Mouse (Mus musculus) spleen, adult 12 weeks (tissue): ENCODE results near the gene Tnfsf8.

Source experiments
- DNase-seq: peaks from one replicate; pipeline ENCODE4 v3.0.0; 2022; ENCODE audit warnings: low spot score

The Tnfsf8 gene

DNA sequence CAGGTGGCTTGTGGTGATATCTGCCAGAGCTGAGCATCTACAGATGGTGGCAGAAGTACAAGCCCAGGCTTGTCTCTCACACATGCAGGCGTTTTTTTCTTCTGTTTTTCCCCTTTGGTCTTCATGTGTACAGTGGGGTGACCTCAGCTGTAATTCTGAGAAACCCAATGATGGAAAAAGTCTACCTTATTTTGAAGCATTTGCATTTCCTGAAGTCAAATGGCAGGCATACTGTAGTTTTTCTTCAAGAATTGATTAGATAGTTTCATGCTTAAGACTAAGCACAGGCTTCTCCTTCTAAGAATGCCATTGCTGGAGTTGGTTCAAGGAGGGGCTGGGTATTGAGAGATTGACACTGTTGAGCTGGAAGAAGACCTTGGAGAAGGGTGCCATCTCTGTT, 18.9 kb downstream of the Tnfsf8 start:
- no peak for DNase-seq

DNA sequence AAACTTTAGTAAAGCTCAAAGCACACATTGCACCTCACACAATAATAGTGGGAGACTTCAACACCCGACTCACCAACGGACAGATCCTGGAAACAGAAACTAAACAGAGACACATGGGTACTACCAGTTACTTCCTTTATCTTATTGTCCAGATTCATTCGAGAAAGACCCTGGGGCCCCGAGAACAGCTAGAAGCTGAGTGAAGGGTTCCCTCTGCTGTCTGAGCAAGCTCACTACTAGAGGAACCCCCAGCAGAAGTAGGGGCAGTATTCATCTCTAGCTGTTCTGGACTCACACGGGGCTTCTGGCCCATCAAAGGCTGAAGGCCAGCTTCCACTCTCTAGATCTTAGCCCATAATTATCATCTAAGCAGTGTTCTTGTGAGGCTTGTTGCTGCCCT, 20.7 kb downstream of the Tnfsf8 start:
- DNase-seq, result no peak

DNA sequence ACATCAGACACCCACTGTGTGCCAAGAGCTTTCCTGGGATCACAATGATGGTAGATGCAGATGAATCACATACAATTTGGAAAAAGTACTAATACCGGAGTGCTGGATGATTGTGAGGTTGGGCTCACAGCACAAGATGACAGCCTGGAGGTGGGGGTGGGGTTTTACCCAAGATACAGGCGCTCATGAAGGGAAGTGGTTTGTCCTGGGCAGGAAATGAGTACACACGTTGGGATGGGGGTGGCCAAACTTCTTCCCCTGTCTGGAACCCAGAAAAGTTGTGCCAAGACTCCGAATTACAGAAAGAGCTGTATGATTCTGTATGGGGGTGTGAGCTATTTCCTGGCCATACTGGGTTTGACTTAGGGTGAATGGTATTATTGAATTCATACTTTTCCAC, 38.0 kb downstream of the Tnfsf8 start:
- no peak for DNase-seq

DNA sequence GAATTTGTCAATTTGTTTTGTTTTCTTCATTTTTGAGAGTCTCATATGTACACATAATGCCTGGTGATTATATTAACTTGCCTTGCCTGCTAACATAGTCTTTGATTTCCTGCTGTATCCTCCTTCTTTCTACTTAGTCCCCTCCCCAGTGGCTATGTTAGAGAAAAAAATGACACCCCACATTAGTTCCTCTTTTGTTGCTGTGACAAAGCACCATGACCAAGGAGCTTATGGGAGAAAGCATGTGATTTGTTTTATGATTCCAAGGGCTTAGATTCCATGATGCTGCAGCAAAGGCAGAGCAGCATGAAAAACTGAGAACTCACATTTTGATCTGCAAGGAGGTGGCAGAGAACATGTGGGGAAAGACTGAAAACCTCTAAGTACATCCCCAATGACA, 43.6 kb downstream of the Tnfsf8 start:
- no peak for DNase-seq

DNA sequence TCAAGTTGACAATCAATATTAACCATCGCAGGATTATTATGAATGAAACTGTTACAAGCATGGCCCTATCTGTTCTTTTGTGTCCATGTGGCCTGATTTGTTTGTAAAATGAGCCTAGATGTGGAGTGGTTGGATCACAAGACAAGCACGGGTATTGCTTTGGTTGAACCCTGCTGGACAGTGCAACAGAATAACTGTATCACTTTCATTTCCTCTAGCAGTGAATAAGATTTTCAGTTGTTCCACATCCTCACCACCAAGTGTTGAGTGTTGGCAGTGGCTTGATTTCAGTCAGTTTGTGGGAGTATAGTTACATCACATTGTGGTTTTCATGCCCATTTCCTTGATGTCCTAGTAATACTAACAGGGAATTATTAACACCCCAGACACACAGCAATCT, 45.5 kb downstream of the Tnfsf8 start:
- DNase-seq, result no peak

DNA sequence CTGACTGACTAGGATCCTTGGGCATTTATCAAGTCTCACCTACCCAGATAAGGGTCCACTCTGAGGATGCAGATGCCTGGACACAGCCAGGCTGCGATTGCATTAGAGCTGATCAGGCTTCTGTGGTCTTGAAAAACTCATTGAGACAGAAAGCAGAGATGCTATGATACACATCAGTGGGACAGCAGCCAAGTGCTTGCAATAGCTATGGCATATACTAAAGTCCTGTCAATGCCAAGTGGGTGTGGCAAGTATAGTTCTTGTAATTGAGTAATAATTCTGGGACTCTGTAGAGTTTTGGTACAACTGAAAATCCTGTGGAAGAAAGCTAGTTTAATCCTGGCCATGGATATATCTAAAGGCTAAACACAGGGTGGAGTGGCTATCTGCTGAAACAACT, 63.1 kb downstream of the Tnfsf8 start:
- no peak for DNase-seq

DNA sequence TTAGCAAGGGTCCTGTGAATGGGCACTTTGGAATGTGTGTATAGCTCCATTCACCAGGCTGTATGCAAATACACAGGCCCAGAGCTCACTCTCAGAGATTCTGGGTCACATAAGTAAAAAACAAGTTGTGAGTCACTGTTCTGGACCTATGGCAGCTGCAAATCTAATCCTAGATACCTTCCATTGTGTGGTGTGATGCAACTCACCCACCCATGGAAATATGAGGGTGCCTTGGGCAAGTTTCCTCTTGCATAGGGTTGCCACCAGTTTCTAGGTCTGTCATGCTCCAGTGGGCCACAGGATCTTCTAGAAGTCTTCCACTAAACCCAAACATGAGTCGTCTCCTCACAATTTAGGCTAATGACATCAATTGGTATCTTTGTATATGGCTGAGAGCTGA, 64.6 kb downstream of the Tnfsf8 start:
- no peak for DNase-seq

DNA sequence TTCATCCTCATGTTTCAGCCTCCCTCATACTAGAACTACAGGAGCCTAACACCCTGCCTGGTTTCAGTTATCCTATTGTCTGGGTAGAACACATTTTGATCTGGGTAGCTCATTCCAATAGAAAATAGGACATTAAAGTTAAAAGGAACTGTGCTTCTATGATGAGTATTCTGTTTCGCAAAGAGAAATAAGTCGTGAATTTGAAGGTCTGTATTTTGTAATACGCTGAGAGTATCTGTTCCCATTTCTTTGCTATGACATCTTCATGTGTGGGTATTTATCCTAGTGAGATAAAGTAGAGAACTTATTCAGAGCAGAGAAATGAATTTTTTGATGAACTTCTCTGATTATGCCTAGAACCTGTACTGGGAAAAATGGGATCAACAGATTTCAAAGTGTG, 68.8 kb downstream of the Tnfsf8 start:
- DNase-seq, result no peak

DNA sequence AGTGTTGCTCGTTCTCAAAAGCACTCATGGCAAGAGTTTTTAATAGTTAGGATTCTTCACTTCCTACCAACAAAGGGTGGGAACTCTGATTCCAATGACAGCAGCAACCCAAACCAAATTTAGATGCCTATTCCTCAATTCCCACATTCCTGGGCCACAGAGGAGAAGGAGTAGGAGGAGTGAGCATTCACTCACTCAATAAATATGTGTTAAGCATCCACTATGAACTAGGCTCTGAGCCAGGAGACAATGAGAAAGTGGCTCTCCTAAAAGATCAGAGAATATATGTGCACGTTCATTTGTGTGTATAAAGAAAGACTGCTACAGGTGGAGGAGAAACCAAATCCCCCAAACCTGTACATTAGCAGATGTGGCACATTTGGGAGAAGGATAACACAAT, 75.7 kb downstream of the Tnfsf8 start:
- no peak for DNase-seq

DNA sequence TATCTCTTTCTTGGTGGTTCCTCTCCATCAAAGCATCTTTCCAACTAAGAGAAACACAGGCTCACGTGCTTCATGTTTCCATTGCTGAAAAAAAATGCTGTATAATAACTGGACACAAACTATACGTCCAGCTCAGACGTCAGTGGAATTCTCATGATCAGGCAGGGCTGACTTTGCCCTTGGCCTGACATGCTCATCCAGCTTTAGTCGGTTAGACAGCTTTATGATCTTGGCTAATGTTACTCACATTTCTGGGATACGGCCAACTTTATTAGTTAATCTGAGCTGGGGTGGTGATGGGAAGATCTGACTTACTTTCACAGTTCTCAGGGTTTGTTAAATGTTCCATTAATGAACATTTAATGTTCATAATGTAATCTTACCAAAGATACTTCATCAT, 77.3 kb downstream of the Tnfsf8 start:
- DNase-seq, result no peak

DNA sequence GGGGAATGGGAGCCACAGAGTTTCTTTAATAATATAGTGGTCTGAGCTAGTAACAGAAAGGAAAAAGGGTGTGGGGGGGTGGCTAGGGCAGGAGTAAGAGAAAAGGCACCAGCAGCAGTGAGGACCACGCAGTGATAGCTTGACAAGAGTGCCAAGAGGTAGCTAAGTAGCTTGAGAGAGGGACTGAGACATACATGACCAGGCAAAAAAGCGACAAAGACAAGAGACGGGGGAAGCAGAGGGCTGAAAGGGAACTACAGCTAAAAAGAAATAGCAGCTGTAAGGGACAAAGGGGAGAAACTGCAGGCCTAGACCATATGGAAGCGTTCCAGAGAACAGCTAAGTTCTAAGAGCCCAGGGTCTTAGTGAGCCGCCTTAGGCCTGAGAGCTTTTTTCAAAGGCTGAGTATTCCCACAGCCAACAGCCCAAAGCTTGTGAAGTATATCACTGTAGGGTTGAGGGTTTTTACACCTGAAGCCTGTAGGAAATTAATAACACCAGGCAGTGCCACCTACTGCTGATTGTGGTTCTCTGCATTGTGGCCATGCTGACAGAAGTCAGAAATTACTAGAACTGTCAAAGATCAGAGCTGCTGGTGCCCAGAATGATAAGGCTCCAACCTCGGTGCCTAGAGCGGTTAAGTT, 78.1 kb downstream of the Tnfsf8 start:
- DNase-seq, result no peak
